Mouse (Mus musculus): ENCODE measurements at regions not wholly inside any gene's neighbourhood (a gene's known extent, or its start where the extent isn't known, plus 50 kb on each side); places are given as distances from the start of the nearest gene placed in this dataset.

GRCm38 (mm10) chr10:43750854-43751253, 150.7 kb downstream of the Qrsl1 start:
- DNase-seq = peak; percentile 32

GRCm38 (mm10) chr10:43751881-43752675, 149.5 kb downstream of the Qrsl1 start:
- DNase-seq = peak; percentile 92

DNA sequence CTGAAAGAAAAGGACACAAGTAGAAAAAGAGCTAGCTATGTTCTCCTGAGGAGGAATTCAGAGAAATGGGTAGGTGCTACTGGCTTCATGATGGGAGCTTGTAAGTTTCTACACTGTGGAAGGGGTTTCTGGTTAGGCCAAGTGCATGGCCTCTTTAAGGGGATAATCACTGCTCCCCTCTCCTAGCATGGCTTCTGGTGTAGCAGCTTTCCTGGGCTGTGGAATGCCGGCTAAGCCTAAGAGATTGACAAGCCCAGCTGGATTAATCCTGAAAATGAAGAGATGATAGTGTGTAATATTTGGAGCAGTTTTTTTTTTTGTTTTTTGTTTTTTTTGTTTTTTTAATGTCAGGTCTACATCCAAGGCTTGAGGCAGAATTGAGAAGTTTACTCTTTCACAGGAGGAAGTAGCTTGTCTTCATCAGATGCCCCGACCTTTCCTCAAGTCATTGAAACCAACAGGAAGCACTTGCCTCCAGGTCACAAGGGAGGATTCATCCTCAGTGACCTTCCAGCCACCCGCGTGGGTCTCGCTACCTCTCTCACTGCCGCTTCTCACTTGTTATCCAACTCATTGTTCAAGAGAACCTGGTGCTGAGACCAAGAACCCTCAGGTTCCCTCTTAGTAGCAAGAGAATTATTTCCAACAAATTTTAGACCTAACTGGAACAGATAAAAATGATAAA, 144.5 kb downstream of the Qrsl1 start:
- no peak for DNase-seq

DNA sequence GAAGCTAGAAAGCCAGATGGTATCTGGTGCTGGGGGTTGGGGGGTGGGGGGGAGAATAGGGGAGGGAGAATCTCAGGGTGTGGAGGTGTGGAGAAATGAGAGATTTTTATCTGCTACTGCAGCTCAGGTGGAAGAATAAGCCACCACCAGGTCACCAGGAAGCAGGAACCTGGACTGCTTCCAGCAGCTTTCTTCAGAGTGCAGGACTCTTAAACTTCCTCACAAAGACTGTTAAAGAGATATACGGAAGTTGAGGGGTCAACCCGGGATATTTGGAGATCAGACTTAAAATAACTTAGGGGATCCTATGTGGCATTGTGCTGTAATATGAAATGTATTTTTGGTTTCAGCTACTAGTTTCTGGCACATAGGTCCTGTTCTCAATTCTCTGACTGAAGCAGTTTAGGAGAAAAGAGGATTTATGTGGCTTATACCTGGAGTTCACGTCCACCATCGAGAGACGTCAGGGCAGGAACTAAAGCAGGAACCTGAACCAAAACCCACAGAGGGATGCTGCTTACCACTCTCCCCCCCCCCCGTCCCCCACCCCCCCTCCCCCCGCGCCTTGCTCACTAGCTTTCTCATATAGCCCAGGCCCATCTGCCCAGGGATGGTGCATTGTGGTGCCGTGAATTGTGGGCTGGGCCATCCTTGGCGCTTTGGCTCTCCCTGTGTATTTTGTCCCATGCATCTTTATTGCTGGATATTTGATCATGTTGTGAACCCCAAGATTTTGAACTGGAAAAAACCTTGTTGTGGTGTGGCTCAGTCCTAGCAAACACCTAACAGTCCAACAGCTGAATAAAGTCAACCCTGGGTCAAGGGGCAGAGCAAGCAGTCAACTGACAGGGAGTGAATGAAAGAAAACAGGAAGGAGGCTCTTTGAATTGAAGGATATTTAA, 143.2 kb downstream of the Qrsl1 start:
- peak; percentile 56 for DNase-seq

GRCm38 (mm10) chr10:43759186-43759905, 142.2 kb downstream of the Qrsl1 start:
- no peak for DNase-seq

DNA sequence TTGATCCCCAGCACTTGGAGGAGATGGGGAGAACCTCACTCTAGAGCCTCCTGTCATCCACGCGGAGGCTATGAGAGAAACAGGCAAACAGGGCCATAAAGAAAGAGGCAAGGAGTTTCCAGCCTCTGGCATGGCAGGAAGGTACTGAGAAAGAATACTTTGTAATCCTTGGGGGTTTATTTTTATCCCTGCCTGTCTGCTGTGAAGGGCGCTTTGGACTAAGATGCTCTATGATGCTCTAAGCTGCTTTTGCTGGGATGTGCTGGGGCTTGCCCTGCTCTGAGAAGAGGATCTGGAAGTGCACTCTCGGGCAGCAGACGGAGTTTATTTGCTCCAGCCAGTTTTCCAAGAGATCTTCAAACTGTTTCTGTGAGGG, 141.7 kb downstream of the Qrsl1 start:
- DNase-seq = no peak

GRCm38 (mm10) chr10:43761979-43762570, 139.5 kb downstream of the Qrsl1 start:
- DNase-seq = no peak

- DNase-seq = no peak
These were observed 137.0 kb downstream of the Qrsl1 start for GRCm38 (mm10) chr10:43764581-43764980.

GRCm38 (mm10) chr10:43765275-43765674, 136.3 kb downstream of the Qrsl1 start:
- peak; percentile 60 for DNase-seq

- no peak for DNase-seq
These were observed 135.6 kb downstream of the Qrsl1 start for GRCm38 (mm10) chr10:43765829-43766486.

GRCm38 (mm10) chr10:43767961-43768726, 133.4 kb downstream of the Qrsl1 start:
- DNase-seq = no peak

- DNase-seq = no peak
These were observed 132.5 kb downstream of the Qrsl1 start for GRCm38 (mm10) chr10:43769026-43769425.

- DNase-seq = no peak
These were observed 125.7 kb downstream of the Qrsl1 start for GRCm38 (mm10) chr10:43775807-43776206.

GRCm38 (mm10) chr10:43777612-43778600, 123.6 kb downstream of the Qrsl1 start:
- DNase-seq = no peak

- DNase-seq = no peak
These were observed 121.0 kb downstream of the Qrsl1 start for GRCm38 (mm10) chr10:43780571-43780970.

DNA sequence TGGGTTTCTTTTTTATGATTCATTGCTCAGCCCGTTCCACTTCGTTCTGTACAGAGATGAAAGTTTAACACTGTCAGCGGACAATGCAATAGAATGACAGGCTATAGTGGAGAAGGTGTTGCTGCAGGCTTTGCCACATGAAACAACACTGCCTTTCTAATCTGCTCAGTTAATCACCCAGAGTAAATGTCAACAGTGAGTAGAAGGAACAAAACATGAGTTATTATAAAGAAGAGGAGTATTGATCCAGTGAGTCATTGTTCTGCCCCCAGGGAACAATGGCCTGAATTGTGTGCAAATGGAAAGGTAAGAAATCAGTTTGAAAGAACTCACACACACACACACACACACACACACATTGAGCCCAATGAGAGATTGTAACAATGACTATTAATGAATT, 118.2 kb downstream of the Qrsl1 start:
- no peak for DNase-seq

- DNase-seq = no peak
These were observed 110.8 kb downstream of the Qrsl1 start for GRCm38 (mm10) chr10:43790780-43791179.

GRCm38 (mm10) chr10:43791525-43792021, 110.0 kb downstream of the Qrsl1 start:
- no peak for DNase-seq

DNA sequence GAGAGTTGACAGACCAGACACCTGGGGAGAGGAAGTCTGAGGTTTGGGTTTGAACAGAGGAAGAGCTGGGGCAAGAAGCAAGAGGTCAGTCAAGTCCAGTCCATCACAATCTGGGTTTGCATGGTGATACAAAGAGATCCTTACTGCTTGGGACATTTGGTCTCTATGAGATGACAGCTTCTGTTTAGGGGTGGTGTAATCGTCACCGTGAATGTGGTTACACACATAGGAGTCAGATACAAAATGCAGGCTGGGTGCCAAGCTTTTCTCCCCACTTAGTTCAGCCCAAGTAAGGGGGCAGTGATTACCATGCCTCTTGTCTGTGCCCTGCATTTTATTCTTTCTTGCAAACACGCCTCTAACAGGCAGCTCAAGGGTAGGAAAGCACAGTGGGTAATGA, 108.9 kb downstream of the Qrsl1 start:
- DNase-seq = no peak
